Mouse (Mus musculus): ENCODE measurements at regions not wholly inside any gene's neighbourhood (a gene's known extent, or its start where the extent isn't known, plus 50 kb on each side); places are given as distances from the start of the nearest gene placed in this dataset.
"Not testable (repeated sequence)": the region's sequence is repeated elsewhere in the genome, so short reads cannot be mapped to it uniquely, and the experiment has no call there.

GRCm38 (mm10) chr13:57043316-57043974 is 147.7 kb upstream of the Trpc7 start:
- DNase-seq: no peak

GRCm38 (mm10) chr13:57042514-57042913 is 146.7 kb upstream of the Trpc7 start:
- DNase-seq: no peak

GRCm38 (mm10) chr13:57032871-57033270 is 137.1 kb upstream of the Trpc7 start:
- no peak for DNase-seq

- DNase-seq: no peak
Observed at GRCm38 (mm10) chr13:57017553-57018341, 122.0 kb upstream of the Trpc7 start.

- no peak for DNase-seq
Observed at GRCm38 (mm10) chr13:57016465-57017272, 120.9 kb upstream of the Trpc7 start.

- DNase-seq: not testable (repeated sequence)
Observed at GRCm38 (mm10) chr13:57007236-57007635, 111.4 kb upstream of the Trpc7 start.

GRCm38 (mm10) chr13:57003565-57004132 is 107.9 kb upstream of the Trpc7 start:
- no peak for DNase-seq

GRCm38 (mm10) chr13:56992022-56992421 is 96.2 kb upstream of the Trpc7 start:
- DNase-seq: no peak

- DNase-seq: no peak
Observed at GRCm38 (mm10) chr13:56974063-56974462, 78.3 kb upstream of the Trpc7 start.

- no peak for DNase-seq
Observed at GRCm38 (mm10) chr13:56955358-56955757, 59.6 kb upstream of the Trpc7 start.

- DNase-seq: no peak
Observed at GRCm38 (mm10) chr13:56948086-56948485, 52.3 kb upstream of the Trpc7 start.

- DNase-seq: no peak
Observed at GRCm38 (mm10) chr13:56947266-56947665, 51.5 kb upstream of the Trpc7 start.
